Mouse (Mus musculus): ENCODE results near the gene Sult1a1. TPM values are rescaled to one million over a fixed set of nuclear protein-coding genes. Genes with fewer than 3 reads are reported as not detected.

Gene Sult1a1
- total and polyA plus RNA-seq, 2 experiments from 2014 or later = 17.5 to 18.4 TPM

- Histone ChIP-seq H3K4me3 (ENCODE audit: low read depth, low read length) (peak overlapping the region; percentile 56), H3K27me3 (ENCODE audit: insufficient read depth, low read length) (no peaks in the 10 kb centered on the region), H3K27ac (ENCODE audit: low read depth, low read length) (peak overlapping the region; percentile 74), H3K36me3 (ENCODE audit: insufficient read depth, low read length) (peaks cover 12% of the 10 kb centered on the region), H3K9me3 (ENCODE audit: low read length) (no peaks in the 10 kb centered on the region), H3K4me2 (ENCODE audit: low read depth, low read length, poor library complexity, severe bottlenecking) (peak overlapping the region; percentile 75), H3K4me1 (ENCODE audit: insufficient read depth, low read length) (peaks cover 17% of the 10 kb centered on the region), H3K9ac (replicated peaks; ENCODE audit: low read length, poor library complexity, severe bottlenecking) (peak overlapping the region; percentile 80)
- TF ChIP-seq CTCF (IDR thresholded peaks at IDR 0.05) = no peak; the same call in 1 of the 2 replicates
- WGBS = 3% methylated on average over 35 of the region's 39 CpGs
- DNase-seq (ENCODE audit: low spot score) = peak; percentile 88
- peak; percentile 84 for ATAC-seq (ENCODE audit: low FRiP score)
Observed at GRCm38 (mm10) chr7:126704121-126704980, 28.1 kb upstream of the Sult1a1 start.

GRCm38 (mm10) chr7:126703757-126704077 is 27.5 kb upstream of the Sult1a1 start:
- DNase-seq (ENCODE audit: low spot score) (no peak), ATAC-seq (ENCODE audit: low FRiP score) (no peak)
- peaks cover 17% of the 10 kb centered on the region for H3K4me1 ChIP-seq (ENCODE audit: insufficient read depth, low read length)
- peak overlapping the region; percentile 56 for H3K4me3 ChIP-seq (ENCODE audit: low read depth, low read length)
- H3K36me3 ChIP-seq (ENCODE audit: insufficient read depth, low read length) = peaks cover 14% of the 10 kb centered on the region
- no peaks in the 10 kb centered on the region for H3K27me3 ChIP-seq (ENCODE audit: insufficient read depth, low read length)
- peak overlapping the region; percentile 75 for H3K4me2 ChIP-seq (ENCODE audit: low read depth, low read length, poor library complexity, severe bottlenecking)
- 7% methylated on average over 7 of the region's 7 CpGs for WGBS
- H3K27ac ChIP-seq (ENCODE audit: low read depth, low read length) = peak overlapping the region; percentile 74
- no peak for TF ChIP-seq CTCF (IDR thresholded peaks at IDR 0.05)
- H3K9ac ChIP-seq (replicated peaks; ENCODE audit: low read length, poor library complexity, severe bottlenecking) = peak overlapping the region; percentile 80
- H3K9me3 ChIP-seq (ENCODE audit: low read length) = no peaks in the 10 kb centered on the region

- H3K27me3 ChIP-seq (ENCODE audit: insufficient read depth, low read length) = no peaks in the 10 kb centered on the region
Observed at GRCm38 (mm10) chr7:126702861-126703756, 26.9 kb upstream of the Sult1a1 start.

GRCm38 (mm10) chr7:126702358-126702757 is 26.1 kb upstream of the Sult1a1 start:
- TF ChIP-seq CTCF (IDR thresholded peaks at IDR 0.05) = no peak
- Histone ChIP-seq H3K4me3 (ENCODE audit: low read depth, low read length) (no peak overlapping the region), H3K27ac (ENCODE audit: low read depth, low read length) (no peak overlapping the region), H3K4me2 (ENCODE audit: low read depth, low read length, poor library complexity, severe bottlenecking) (peak overlapping the region; percentile 75), H3K9ac (replicated peaks; ENCODE audit: low read length, poor library complexity, severe bottlenecking) (peak overlapping the region; percentile 34; the same call in 1 of the 2 replicates), H3K4me1 (ENCODE audit: insufficient read depth, low read length) (peaks cover 17% of the 10 kb centered on the region), H3K27me3 (ENCODE audit: insufficient read depth, low read length) (no peaks in the 10 kb centered on the region), H3K36me3 (ENCODE audit: insufficient read depth, low read length) (peaks cover 16% of the 10 kb centered on the region), H3K9me3 (ENCODE audit: low read length) (no peaks in the 10 kb centered on the region)
- no peak for ATAC-seq (ENCODE audit: low FRiP score)
- WGBS = 88% methylated on average over 6 of the region's 6 CpGs
- no peak for DNase-seq (ENCODE audit: low spot score)

More at GRCm38 (mm10) chr7:126702861-126703756, 26.9 kb upstream of the Sult1a1 start:
- Histone ChIP-seq H3K27ac (ENCODE audit: low read depth, low read length) (peak overlapping the region; percentile 74), H3K4me1 (ENCODE audit: insufficient read depth, low read length) (peaks cover 17% of the 10 kb centered on the region), H3K4me2 (ENCODE audit: low read depth, low read length, poor library complexity, severe bottlenecking) (peak overlapping the region; percentile 75), H3K4me3 (ENCODE audit: low read depth, low read length) (peak overlapping the region; percentile 56), H3K9ac (replicated peaks; ENCODE audit: low read length, poor library complexity, severe bottlenecking) (peak overlapping the region; percentile 80), H3K36me3 (ENCODE audit: insufficient read depth, low read length) (peaks cover 16% of the 10 kb centered on the region), H3K9me3 (ENCODE audit: low read length) (no peaks in the 10 kb centered on the region)
- DNase-seq (ENCODE audit: low spot score) (no peak), ATAC-seq (ENCODE audit: low FRiP score) (no peak)
- 81% methylated on average over 12 of the region's 12 CpGs for WGBS
- TF ChIP-seq CTCF (IDR thresholded peaks at IDR 0.05) = no peak

- no peak for TF ChIP-seq CTCF (IDR thresholded peaks at IDR 0.05)
- Histone ChIP-seq H3K4me1 (ENCODE audit: insufficient read depth, low read length) (peaks cover 23% of the 10 kb centered on the region), H3K9me3 (ENCODE audit: low read length) (no peaks in the 10 kb centered on the region), H3K36me3 (ENCODE audit: insufficient read depth, low read length) (peaks cover 16% of the 10 kb centered on the region), H3K4me2 (ENCODE audit: low read depth, low read length, poor library complexity, severe bottlenecking) (peak overlapping the region; percentile 33), H3K27me3 (ENCODE audit: insufficient read depth, low read length) (no peaks in the 10 kb centered on the region), H3K9ac (replicated peaks; ENCODE audit: low read length, poor library complexity, severe bottlenecking) (peak overlapping the region; percentile 34; the same call in 1 of the 2 replicates), H3K4me3 (ENCODE audit: low read depth, low read length) (peak overlapping the region; percentile 3; the same call in 1 of the 2 replicates), H3K27ac (ENCODE audit: low read depth, low read length) (0 out of 2 replicates have a peak overlapping the region, but pooled peaks have one; percentile 14)
- DNase-seq (ENCODE audit: low spot score) (no peak), ATAC-seq (ENCODE audit: low FRiP score) (no peak)
- WGBS = 60% methylated on average over 24 of the region's 24 CpGs
Observed at GRCm38 (mm10) chr7:126701559-126702357, 25.5 kb upstream of the Sult1a1 start.

All from midbrain, postnatal 0 days (tissue).